Mouse (Mus musculus) heart, embryonic 11.5 days (tissue): ENCODE data around the gene Rpl27. TPM values are rescaled to one million over a fixed set of nuclear protein-coding genes. Genes with fewer than 3 reads are reported as not detected.
"Not testable (repeated sequence)": the region's sequence is repeated elsewhere in the genome, so short reads cannot be mapped to it uniquely, and the experiment has no call there.

Source experiments
- ATAC-seq: fragments of 200-750 bp; cut with Nextera tagmentation; replicated peaks from 2 replicates; pipeline ENCODE4 v1.8.0; 2017; ENCODE audit warnings: moderate library complexity; ENCODE audit not compliant: insufficient number of reproducible peaks, low FRiP score, low TSS enrichment
- H3K27ac ChIP-seq: fragments of 300-500 bp; sonication (generic); 2 replicates; pipeline ENCODE4 v1.5.1; 2014; ENCODE audit warnings: mild to moderate bottlenecking, low read depth, low read length
- H3K27me3 ChIP-seq: fragments of 300-500 bp; sonication (generic); 2 replicates; pipeline ENCODE4 v1.6.1; 2014; ENCODE audit warnings: mild to moderate bottlenecking, low read length, mixed read lengths; ENCODE audit not compliant: control insufficient read depth, insufficient read depth
- H3K36me3 ChIP-seq: fragments of 300-500 bp; sonication (generic); 2 replicates; pipeline ENCODE4 v1.6.1; 2014; ENCODE audit warnings: mild to moderate bottlenecking, low read length, moderate library complexity, mixed read lengths; ENCODE audit not compliant: control insufficient read depth, insufficient read depth
- H3K4me1 ChIP-seq: fragments of 300-500 bp; sonication (generic); 2 replicates; pipeline ENCODE4 v1.6.1; 2014; ENCODE audit warnings: low read length; ENCODE audit not compliant: control insufficient read depth, insufficient read depth
- H3K4me2 ChIP-seq: fragments of 300-500 bp; sonication (generic); 2 replicates; pipeline ENCODE4 v1.6.1; 2014; ENCODE audit warnings: mild to moderate bottlenecking, moderate library complexity
- H3K4me3 ChIP-seq: fragments of 300-500 bp; sonication (generic); 2 replicates; pipeline ENCODE4 v1.5.1; 2014; ENCODE audit warnings: low read depth, low read length
- H3K9ac ChIP-seq: fragments of 300-500 bp; sonication (generic); 2 replicates; pipeline ENCODE4 v1.6.1; 2014; ENCODE audit warnings: mild to moderate bottlenecking, low read depth, low read length, moderate library complexity
- H3K9me3 ChIP-seq: fragments of 300-500 bp; sonication (generic); replicated peaks from 2 replicates; pipeline ENCODE4 v1.6.1; 2016; ENCODE audit warnings: low read length; ENCODE audit not compliant: control insufficient read depth
- WGBS: fragments of 180-500 bp; shearing (Covaris S2); extraction: QIAGEN DNeasy Blood & Tissue Kit; methylation state at CpG from one replicate; pipeline ENCODE4 v1.1.7; 2014; ENCODE audit not compliant: insufficient replicate concordance; 5-methylcytosine and 5-hydroxymethylcytosine counted together
- polyA plus RNA-seq: library from polyadenylated mRNA; unstranded; fragments of >200 nt; fragmentation: Nextera tagmentation; extraction: Ambion mirVana; gene quantifications from 2 replicates; pipeline ENCODE4 v1.2.1, GENCODE M21; 2014

Rpl27 gene
- polyA plus RNA-seq, 1 experiment from 2014 or later, result 315 TPM

GRCm38 (mm10) chr11:101462583-101463440, 20.7 kb downstream of the Rpl27 start:
- no peaks in the 10 kb centered on the region for H3K27me3 ChIP-seq
- no peak overlapping the region for H3K4me2 ChIP-seq
- ATAC-seq, result no peak
- H3K9ac ChIP-seq, result 0 out of 2 replicates have a peak overlapping the region, but pooled peaks have one; percentile 40
- H3K27ac ChIP-seq, result no peak overlapping the region
- peaks cover 29% of the 10 kb centered on the region for H3K4me1 ChIP-seq
- H3K36me3 ChIP-seq, result 0 out of 2 replicates have a peak, but pooled peaks cover 6% of the 10 kb centered on the region
- H3K9me3 ChIP-seq, result no peaks in the 10 kb centered on the region
- 45% methylated on average over 13 of the region's 13 CpGs for WGBS
- no peak overlapping the region for H3K4me3 ChIP-seq

DNA sequence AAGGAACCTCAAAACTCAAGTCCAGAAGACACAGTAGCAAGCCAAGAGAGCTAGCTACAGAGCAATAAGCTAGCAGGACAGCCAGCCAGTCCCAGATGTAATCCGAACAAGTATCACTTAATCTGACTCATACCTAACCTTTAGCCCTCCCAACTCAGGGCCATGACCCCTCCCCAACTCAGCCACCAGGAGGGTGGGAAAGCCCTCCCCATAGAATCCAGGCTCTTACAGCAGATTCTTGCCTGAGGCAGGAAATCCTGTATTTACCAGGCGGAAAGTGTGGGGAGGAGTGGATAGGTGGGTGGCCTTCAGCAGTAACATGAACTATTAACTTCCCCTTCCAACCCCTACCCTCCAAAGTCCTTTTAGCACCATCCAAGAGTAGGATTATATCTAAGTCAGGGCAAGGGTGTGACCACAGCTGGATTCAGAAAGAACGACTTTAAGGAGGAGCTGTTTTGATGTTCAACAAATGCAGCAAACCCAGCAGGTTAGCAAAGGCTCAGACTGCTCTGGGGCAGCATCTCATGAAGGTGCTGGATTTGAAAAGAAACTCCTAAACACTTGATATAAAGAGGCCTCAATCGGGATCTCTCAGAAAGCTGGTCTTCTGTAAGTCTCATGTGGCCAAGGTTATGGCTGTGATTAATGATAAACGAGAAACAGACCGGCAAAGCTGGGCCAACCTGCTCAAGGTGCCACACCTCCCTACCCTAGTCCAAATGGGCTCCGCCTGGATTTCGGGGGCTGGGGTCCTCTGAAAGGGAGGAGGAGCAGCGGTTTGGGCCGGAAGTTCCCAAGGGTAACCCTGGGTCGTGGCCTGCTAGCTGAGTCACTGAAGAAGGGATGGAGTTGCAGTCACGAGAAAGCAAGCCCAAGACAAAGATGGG, 22.4 kb downstream of the Rpl27 start, which contains the start of gene Rnd2:
Gene Rnd2, plus strand, starts transcription at position 789 of the 890 bp plus-strand sequence.
- no peak for ATAC-seq
- 10% methylated on average over 12 of the region's 12 CpGs for WGBS
- Histone ChIP-seq H3K4me2 (peak within 1 kb of the TSS; percentile 97), H3K27ac (peak within 1 kb of the TSS; percentile 81), H3K36me3 (0 out of 2 replicates have a peak, but pooled peaks cover 6% of the 10 kb centered on the region), H3K27me3 (no peaks in the 10 kb centered on the region), H3K4me1 (peaks cover 36% of the 10 kb centered on the region), H3K9ac (peak within 1 kb of the TSS; percentile 84), H3K4me3 (peak within 1 kb of the TSS; percentile 61), H3K9me3 (no peaks in the 10 kb centered on the region)

DNA sequence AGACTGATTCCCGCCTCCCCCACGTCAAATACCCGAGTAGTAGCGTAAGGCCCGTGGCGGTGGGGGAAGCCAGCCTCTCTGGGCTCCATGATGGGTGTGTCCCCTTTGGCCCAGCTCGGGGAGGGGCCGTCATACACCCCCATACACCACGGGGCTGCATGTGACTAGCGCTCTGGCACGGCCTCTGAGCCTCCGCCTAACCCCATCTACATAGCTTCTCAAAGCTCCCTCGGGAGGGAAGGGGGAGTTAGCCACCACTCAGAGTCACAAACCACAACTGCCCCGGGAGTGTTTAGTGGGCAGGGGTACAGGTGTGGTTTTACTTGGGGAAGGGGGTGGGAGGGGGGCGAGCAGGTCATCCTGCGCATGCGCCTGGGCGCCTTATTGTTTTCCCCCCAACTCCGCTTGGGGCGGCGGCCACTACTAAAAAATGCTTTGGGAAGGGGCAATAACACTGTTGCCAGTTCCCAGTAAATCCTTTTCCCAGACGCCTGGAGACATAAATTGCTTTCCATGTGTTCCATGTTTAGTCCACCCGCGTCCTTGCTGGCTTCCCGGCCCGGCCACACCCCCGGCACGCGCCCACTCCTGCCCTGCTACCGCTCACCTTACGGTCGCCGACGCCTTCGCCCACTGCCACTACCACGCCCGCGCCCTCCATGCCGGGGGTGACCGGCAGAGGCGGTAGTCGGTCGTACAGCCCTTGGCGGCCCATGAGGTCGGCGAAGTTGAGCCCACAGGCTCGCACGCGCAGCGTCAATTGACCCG, 23.2 kb downstream of the Rpl27 start:
- peaks cover 34% of the 10 kb centered on the region for H3K4me1 ChIP-seq
- 0 out of 2 replicates have a peak, but pooled peaks cover 4% of the 10 kb centered on the region for H3K36me3 ChIP-seq
- peak overlapping the region; percentile 81 for H3K27ac ChIP-seq
- peak; percentile 46 for ATAC-seq
- whole genome bisulfite sequencing, result under 1% methylated on average over 51 of the region's 51 CpGs
- peak overlapping the region; percentile 61 for H3K4me3 ChIP-seq
- H3K27me3 ChIP-seq, result no peaks in the 10 kb centered on the region
- H3K9me3 ChIP-seq, result no peaks in the 10 kb centered on the region
- peak overlapping the region; percentile 84 for H3K9ac ChIP-seq
- peak overlapping the region; percentile 97 for H3K4me2 ChIP-seq

GRCm38 (mm10) chr11:101465869-101466551, 23.9 kb downstream of the Rpl27 start, which contains the start of gene Vat1:
Gene Vat1, minus strand, starts transcription at chr11:101466230.
- Histone ChIP-seq H3K9ac (peak within 1 kb of the TSS; percentile 84), H3K4me2 (peak within 1 kb of the TSS; percentile 98), H3K4me1 (peaks cover 34% of the 10 kb centered on the region), H3K9me3 (no peaks in the 10 kb centered on the region), H3K36me3 (0 out of 2 replicates have a peak, but pooled peaks cover 2% of the 10 kb centered on the region), H3K27ac (peak within 1 kb of the TSS; percentile 81), H3K4me3 (peak within 1 kb of the TSS; percentile 61), H3K27me3 (no peaks in the 10 kb centered on the region)
- ATAC-seq, result peak; percentile 58
- WGBS, result 1% methylated on average over 58 of the region's 60 CpGs

GRCm38 (mm10) chr11:101466552-101466950, 24.5 kb downstream of the Rpl27 start:
- Histone ChIP-seq H3K4me1 (peaks cover 34% of the 10 kb centered on the region), H3K4me2 (peak overlapping the region; percentile 97), H3K4me3 (peak overlapping the region; percentile 61)
- not testable (repeated sequence) for H3K36me3 ChIP-seq, H3K27ac ChIP-seq, H3K9me3 ChIP-seq, ATAC-seq, H3K9ac ChIP-seq, H3K27me3 ChIP-seq
- WGBS, result 58% methylated on average over 5 of the region's 5 CpGs

DNA sequence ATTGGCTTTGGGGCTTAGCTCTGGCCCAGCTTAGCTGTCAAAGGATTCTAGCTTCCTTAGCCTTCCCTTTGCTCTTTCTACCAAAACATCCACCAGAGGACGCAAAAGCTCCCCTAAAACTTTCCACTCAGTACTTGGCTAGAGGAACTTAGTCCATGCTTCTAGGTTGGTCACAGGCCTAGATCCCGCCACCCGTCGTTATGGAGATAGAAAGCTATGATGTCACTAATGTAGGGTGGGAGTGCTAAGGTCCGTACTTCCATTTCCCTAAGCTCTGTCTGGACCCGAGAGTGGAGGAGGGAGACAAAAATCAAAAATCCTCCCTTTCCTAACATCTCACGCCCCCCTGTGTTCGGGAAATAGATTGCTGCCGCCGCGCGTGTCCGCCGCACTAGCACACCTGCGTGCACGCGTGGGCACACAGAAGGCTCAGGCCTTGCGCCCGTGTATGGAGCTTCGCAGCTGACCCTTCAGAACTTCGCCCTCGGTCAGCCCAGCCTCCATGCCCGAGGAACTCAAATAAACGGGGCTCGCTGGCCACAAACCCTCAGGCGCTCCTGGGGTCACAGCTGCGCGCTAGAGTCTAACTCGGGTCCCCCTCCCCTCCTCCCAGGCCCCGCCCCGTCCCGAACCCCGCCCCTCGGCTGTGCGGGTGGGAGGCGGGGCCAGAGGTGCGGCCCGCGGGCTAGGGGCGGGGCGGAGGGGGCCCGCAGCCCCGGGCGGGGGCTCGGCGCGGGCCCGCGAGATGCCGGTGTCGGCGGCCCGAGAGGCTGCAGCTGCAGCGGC, 25.6 kb downstream of the Rpl27 start:
- H3K27ac ChIP-seq, result peak overlapping the region; percentile 57
- H3K9me3 ChIP-seq, result no peaks in the 10 kb centered on the region
- WGBS, result under 1% methylated on average over 41 of the region's 54 CpGs
- ATAC-seq, result peak; percentile 75
- peak overlapping the region; percentile 98 for H3K4me2 ChIP-seq
- H3K36me3 ChIP-seq, result no peaks in the 10 kb centered on the region
- peaks cover 40% of the 10 kb centered on the region for H3K4me1 ChIP-seq
- H3K9ac ChIP-seq, result peak overlapping the region; percentile 83
- no peaks in the 10 kb centered on the region for H3K27me3 ChIP-seq
- H3K4me3 ChIP-seq, result peak overlapping the region; percentile 68

GRCm38 (mm10) chr11:101468263-101468688, 26.2 kb downstream of the Rpl27 start:
- peak overlapping the region; percentile 83 for H3K9ac ChIP-seq
- H3K36me3 ChIP-seq, result no peaks in the 10 kb centered on the region
- H3K9me3 ChIP-seq, result no peaks in the 10 kb centered on the region
- WGBS, result under 1% methylated on average over 28 of the region's 31 CpGs
- ATAC-seq, result peak; percentile 15
- peaks cover 36% of the 10 kb centered on the region for H3K4me1 ChIP-seq
- peak overlapping the region; percentile 57 for H3K27ac ChIP-seq
- no peaks in the 10 kb centered on the region for H3K27me3 ChIP-seq
- H3K4me2 ChIP-seq, result peak overlapping the region; percentile 98
- peak overlapping the region; percentile 68 for H3K4me3 ChIP-seq
